Mouse (Mus musculus) neural tube, embryonic 11.5 days (tissue): ENCODE results near the gene Higd1a. TPM values are rescaled to one million over a fixed set of nuclear protein-coding genes. Genes with fewer than 3 reads are reported as not detected.

ENCODE experiments used
- ATAC-seq: fragments of 200-750 bp; cut with Nextera tagmentation; 2 replicates; pipeline ENCODE4 v1.8.0; 2017; ENCODE audit warnings: moderate number of reproducible peaks, mild to moderate bottlenecking, moderate TSS enrichment, moderate library complexity; ENCODE audit not compliant: insufficient read depth, low FRiP score, low TSS enrichment
- DNase-seq: peaks from one replicate; pipeline ENCODE4 v3.0.0-alpha.2; 2015; ENCODE audit warnings: low spot score
- H3K27ac ChIP-seq: fragments of 300-500 bp; sonication (generic); 2 replicates; pipeline ENCODE4 v1.5.1; 2014; ENCODE audit warnings: low read depth, mild to moderate bottlenecking, low read length
- H3K27me3 ChIP-seq: fragments of 300-500 bp; sonication (generic); 2 replicates; pipeline ENCODE4 v1.6.1; 2014; ENCODE audit warnings: mild to moderate bottlenecking, low read length, mixed read lengths; ENCODE audit not compliant: control insufficient read depth, insufficient read depth
- H3K36me3 ChIP-seq: fragments of 300-500 bp; sonication (generic); 2 replicates; pipeline ENCODE4 v1.6.1; 2014; ENCODE audit warnings: mild to moderate bottlenecking, low read length, moderate library complexity, mixed read lengths; ENCODE audit not compliant: control insufficient read depth, insufficient read depth
- H3K4me1 ChIP-seq: fragments of 300-500 bp; sonication (generic); 2 replicates; pipeline ENCODE4 v1.6.1; 2014; ENCODE audit warnings: low read length, mixed read lengths; ENCODE audit not compliant: control insufficient read depth, insufficient read depth
- H3K4me2 ChIP-seq: fragments of 300-500 bp; sonication (generic); 2 replicates; pipeline ENCODE4 v1.6.1; 2014; ENCODE audit warnings: low read depth, mild to moderate bottlenecking, moderate library complexity
- H3K4me3 ChIP-seq: fragments of 300-500 bp; sonication (generic); 2 replicates; pipeline ENCODE4 v1.5.1; 2014; ENCODE audit warnings: low read depth, low read length
- H3K9ac ChIP-seq: fragments of 300-500 bp; sonication (generic); 2 replicates; pipeline ENCODE4 v1.6.1; 2014; ENCODE audit warnings: mild to moderate bottlenecking, low read length
- H3K9me3 ChIP-seq: fragments of 300-500 bp; sonication (generic); 2 replicates; pipeline ENCODE4 v1.6.1; 2016; ENCODE audit warnings: low read length; ENCODE audit not compliant: control insufficient read depth
- WGBS: fragments of 180-500 bp; shearing (Covaris S2); extraction: QIAGEN DNeasy Blood & Tissue Kit; methylation state at CpG from one replicate; pipeline ENCODE4 v1.1.7; 2014; 5-methylcytosine and 5-hydroxymethylcytosine counted together
- polyA plus RNA-seq: library from polyadenylated mRNA; unstranded; fragments of >200 nt; fragmentation: Nextera tagmentation; extraction: Ambion mirVana; gene quantifications from 2 replicates; pipeline ENCODE4 v1.2.1, GENCODE M21; 2014

Higd1a gene
- polyA plus RNA-seq, 1 experiment from 2014 or later: 151 TPM

- WGBS: 46% methylated on average over 6 of the region's 6 CpGs
- no peak overlapping the region for H3K27ac ChIP-seq
- ATAC-seq: no peak
- no peak overlapping the region for H3K4me2 ChIP-seq
- no peak for DNase-seq
- no peaks in the 10 kb centered on the region for H3K9me3 ChIP-seq
- H3K36me3 ChIP-seq: no peaks in the 10 kb centered on the region
- no peaks in the 10 kb centered on the region; the same call in 1 of the 2 replicates for H3K4me1 ChIP-seq
- H3K4me3 ChIP-seq: no peak overlapping the region
- H3K9ac ChIP-seq: 0 out of 2 replicates have a peak overlapping the region, but pooled peaks have one; percentile 23
- no peaks in the 10 kb centered on the region for H3K27me3 ChIP-seq
Measured at GRCm38 (mm10) chr9:121798887-121799520, 59.2 kb downstream of the Higd1a start.

Other genes with a start within 250 kb of the Higd1a start
- gene Lyzl4, start 216.3 kb downstream of the Higd1a start, polyA plus RNA-seq: not detected in 2 replicates
- gene Vipr1, start 215.6 kb downstream of the Higd1a start, polyA plus RNA-seq: 0.45 and 0.57 TPM in 2 replicates
- 14.2 and 17.4 TPM in 2 replicates for gene Sec22c, start 152.9 kb downstream of the Higd1a start, polyA plus RNA-seq
- 134 and 135 TPM in 2 replicates for gene Ss18l2, start 148.0 kb downstream of the Higd1a start, polyA plus RNA-seq
- 56.9 and 61.7 TPM in 2 replicates for gene Nktr, start 139.2 kb downstream of the Higd1a start, polyA plus RNA-seq
- 6.7 and 7.0 TPM in 2 replicates for gene Zfp651, start 99.0 kb downstream of the Higd1a start, polyA plus RNA-seq
- gene Klhl40, start 80.8 kb downstream of the Higd1a start, polyA plus RNA-seq: 3.6 and 4.6 TPM in 2 replicates
- gene Hhatl, start 65.9 kb downstream of the Higd1a start, polyA plus RNA-seq: 0.13 TPM in 1 of 2 replicates, not detected in the other
- 2.4 and 3.6 TPM in 2 replicates for gene Ccdc13, start 18.9 kb downstream of the Higd1a start, polyA plus RNA-seq
- gene Ackr2, start 40.0 kb upstream of the Higd1a start, polyA plus RNA-seq: 0.58 and 1.1 TPM in 2 replicates
- gene Cyp8b1, start 57.9 kb upstream of the Higd1a start, polyA plus RNA-seq: not detected in 2 replicates
- gene Fam198a, start 92.6 kb upstream of the Higd1a start, polyA plus RNA-seq: 0.66 and 0.81 TPM in 2 replicates
- 12.2 and 13.3 TPM in 2 replicates for gene Pomgnt2, start 138.7 kb upstream of the Higd1a start, polyA plus RNA-seq